Mouse (Mus musculus): ENCODE measurements around the gene Kcnh6. TPM values are rescaled to one million over a fixed set of nuclear protein-coding genes. Genes with fewer than 3 reads are reported as not detected.

Gene Kcnh6
- polyA plus RNA-seq, 1 experiment from 2014 or later = 0.80 TPM

DNA sequence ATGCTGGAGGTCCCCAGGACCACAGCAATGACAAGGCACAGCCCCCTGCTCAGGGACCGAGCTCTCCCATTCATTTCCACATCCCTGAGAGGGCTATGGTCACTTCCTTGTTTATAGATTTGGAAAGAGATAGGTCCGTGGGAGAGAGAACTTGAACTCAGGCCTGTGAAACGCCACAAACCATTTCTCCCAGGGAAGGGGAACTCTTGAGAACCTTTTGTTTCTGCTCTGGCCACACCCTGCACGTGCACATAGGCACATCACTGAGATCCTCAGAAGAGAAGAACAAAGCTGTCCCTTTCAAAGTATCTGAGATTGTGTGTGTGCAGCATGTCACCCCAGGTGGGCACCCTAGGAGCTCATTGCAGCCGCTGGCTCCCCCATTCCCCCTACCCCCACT is 29.3 kb upstream of the Kcnh6 start:
- Histone ChIP-seq H3K9ac (no peak overlapping the region), H3K36me3 (no peaks in the 10 kb centered on the region), H3K27ac (no peak overlapping the region), H3K4me3 (replicated peaks) (no peak overlapping the region), H3K9me3 (no peaks in the 10 kb centered on the region), H3K4me2 (no peak overlapping the region), H3K27me3 (replicated peaks) (no peaks in the 10 kb centered on the region), H3K4me1 (no peaks in the 10 kb centered on the region)
- no peak for ATAC-seq (ENCODE audit: insufficient read depth, low FRiP score, low read depth)
- 59% methylated on average over 5 of the region's 5 CpGs for WGBS

DNA sequence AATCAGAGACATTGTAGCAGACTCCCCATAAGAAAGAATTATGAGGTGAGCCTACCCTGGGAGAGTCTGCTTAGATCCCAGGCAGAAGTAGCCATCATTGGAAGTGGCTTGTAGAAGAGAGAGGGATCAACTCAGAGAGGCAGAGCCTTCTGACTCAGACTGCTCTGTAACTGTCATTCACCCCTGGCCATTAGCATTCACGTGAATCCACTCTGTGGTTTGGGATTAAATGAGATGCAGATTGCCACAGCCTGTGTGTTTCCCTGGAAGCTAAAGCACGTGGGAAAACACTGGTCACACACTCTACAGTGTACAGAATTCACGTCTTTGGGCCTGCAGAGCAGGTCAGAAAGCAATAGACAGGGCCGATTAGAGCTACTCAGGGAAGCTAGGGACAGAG is 23.5 kb upstream of the Kcnh6 start:
- no peak overlapping the region for H3K9ac ChIP-seq
- WGBS = 75% methylated on average over 4 of the region's 4 CpGs
- no peak overlapping the region for H3K27ac ChIP-seq
- no peaks in the 10 kb centered on the region for H3K27me3 ChIP-seq (replicated peaks)
- H3K36me3 ChIP-seq = no peaks in the 10 kb centered on the region
- ATAC-seq (ENCODE audit: insufficient read depth, low FRiP score, low read depth) = no peak
- no peaks in the 10 kb centered on the region for H3K4me1 ChIP-seq
- no peak overlapping the region for H3K4me2 ChIP-seq
- H3K9me3 ChIP-seq = no peaks in the 10 kb centered on the region
- no peak overlapping the region for H3K4me3 ChIP-seq (replicated peaks)

DNA sequence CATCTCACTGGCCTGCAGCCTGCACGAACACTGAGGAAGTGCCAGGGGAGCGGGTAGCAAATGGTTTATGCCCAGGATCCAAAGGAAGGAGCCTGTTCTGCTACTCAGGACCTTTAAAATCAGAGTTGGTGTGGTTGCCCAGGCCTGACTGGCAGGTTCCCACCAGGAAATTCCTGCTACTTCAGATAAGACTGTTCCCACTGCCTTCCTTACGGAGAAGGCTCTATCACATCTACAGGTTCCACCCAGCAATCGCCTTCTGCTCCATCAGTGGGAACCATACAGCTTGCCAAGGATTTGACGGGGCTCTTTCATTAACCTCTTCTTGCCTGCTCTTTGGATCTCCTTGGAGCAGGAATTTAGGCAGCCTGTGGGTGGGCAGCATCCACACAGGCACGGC is 20.5 kb upstream of the Kcnh6 start:
- no peak overlapping the region for H3K4me3 ChIP-seq (replicated peaks)
- no peak overlapping the region for H3K9ac ChIP-seq
- H3K27ac ChIP-seq = no peak overlapping the region
- H3K9me3 ChIP-seq = no peaks in the 10 kb centered on the region
- ATAC-seq (ENCODE audit: insufficient read depth, low FRiP score, low read depth) = no peak
- no peaks in the 10 kb centered on the region for H3K27me3 ChIP-seq (replicated peaks)
- H3K36me3 ChIP-seq = no peaks in the 10 kb centered on the region
- H3K4me2 ChIP-seq = no peak overlapping the region
- WGBS = 61% methylated on average over 6 of the region's 6 CpGs
- no peaks in the 10 kb centered on the region for H3K4me1 ChIP-seq

DNA sequence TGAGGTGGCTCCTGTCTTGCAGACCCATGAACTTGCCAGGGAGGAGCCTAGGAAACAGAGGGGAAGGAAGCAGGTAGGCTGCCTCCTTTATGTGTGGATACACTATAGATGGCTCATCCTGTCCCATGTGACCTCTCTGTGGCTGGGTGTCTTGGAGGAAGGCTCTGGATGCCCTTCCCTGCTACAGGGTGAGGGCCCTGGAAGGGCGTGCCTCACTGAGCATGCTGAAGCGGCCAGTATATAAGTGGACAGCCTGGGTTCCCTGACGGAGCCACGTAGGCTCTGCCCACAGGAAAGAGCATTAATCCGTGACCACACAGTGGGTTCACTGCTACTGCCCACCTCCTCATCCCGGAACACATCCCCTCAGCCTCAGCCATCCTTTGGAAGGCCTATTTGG is 18.5 kb upstream of the Kcnh6 start:
- no peak for ATAC-seq (ENCODE audit: insufficient read depth, low FRiP score, low read depth)
- H3K9me3 ChIP-seq = no peaks in the 10 kb centered on the region
- no peak overlapping the region for H3K27ac ChIP-seq
- 77% methylated on average over 6 of the region's 6 CpGs for WGBS
- no peaks in the 10 kb centered on the region for H3K4me1 ChIP-seq
- H3K4me3 ChIP-seq (replicated peaks) = no peak overlapping the region
- no peaks in the 10 kb centered on the region for H3K36me3 ChIP-seq
- H3K9ac ChIP-seq = no peak overlapping the region
- H3K27me3 ChIP-seq (replicated peaks) = no peaks in the 10 kb centered on the region
- H3K4me2 ChIP-seq = no peak overlapping the region

DNA sequence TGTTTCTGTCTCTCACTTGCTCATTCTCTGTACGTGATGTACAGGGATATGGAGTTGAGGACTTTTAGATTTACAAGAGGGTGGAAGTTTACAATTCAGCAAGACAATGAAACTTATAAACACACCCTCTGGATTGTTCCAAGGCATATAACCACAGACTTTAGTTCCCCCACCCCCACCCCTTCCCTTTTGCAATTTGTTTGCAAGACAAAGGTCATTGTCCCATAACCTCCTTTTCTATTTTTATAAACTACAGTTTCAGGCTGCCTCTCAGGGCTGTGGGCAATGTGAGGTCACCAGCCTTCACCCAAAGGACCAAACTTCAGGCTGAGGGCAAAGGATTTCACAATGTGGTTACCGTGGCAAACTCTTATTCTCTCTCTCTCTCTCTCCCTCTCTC is 17.7 kb upstream of the Kcnh6 start:
- WGBS = 59% methylated on average over 2 of the region's 2 CpGs
- Histone ChIP-seq H3K9ac (no peak overlapping the region), H3K4me1 (no peaks in the 10 kb centered on the region), H3K9me3 (no peaks in the 10 kb centered on the region), H3K27ac (no peak overlapping the region), H3K4me3 (replicated peaks) (no peak overlapping the region), H3K27me3 (replicated peaks) (no peaks in the 10 kb centered on the region), H3K4me2 (no peak overlapping the region), H3K36me3 (no peaks in the 10 kb centered on the region)
- ATAC-seq (ENCODE audit: insufficient read depth, low FRiP score, low read depth) = no peak

DNA sequence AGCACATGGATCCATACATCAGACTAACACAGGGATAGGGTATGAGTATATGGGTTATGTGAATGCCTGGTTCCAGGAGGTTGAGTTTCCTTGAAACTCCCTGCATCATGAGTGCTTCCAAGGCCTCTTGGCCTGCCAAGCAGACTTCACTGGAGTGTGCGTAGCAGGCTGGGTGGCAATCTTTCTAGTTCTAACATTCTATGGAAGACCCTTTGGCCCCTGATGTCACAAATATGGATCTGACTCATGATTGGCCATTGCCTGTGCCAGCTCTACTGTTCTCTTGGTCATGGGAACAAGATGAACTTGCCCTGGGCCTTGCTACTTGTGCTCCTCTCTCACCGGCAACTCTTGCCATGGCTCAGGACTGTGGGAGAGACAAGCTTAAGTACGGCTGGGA is 13.5 kb upstream of the Kcnh6 start, which contains the start of gene Ace3:
Gene Ace3 (plus strand): TSS at position 301 of the 400 bp plus-strand sequence.
- Histone ChIP-seq H3K4me3 (replicated peaks) (no peak within 1 kb of the TSS), H3K4me2 (no peak within 1 kb of the TSS), H3K9ac (no peak within 1 kb of the TSS), H3K9me3 (no peaks in the 10 kb centered on the region), H3K4me1 (no peaks in the 10 kb centered on the region), H3K36me3 (no peaks in the 10 kb centered on the region), H3K27ac (no peak within 1 kb of the TSS), H3K27me3 (replicated peaks) (no peaks in the 10 kb centered on the region)
- ATAC-seq (ENCODE audit: insufficient read depth, low FRiP score, low read depth) = no peak
- WGBS = 86% methylated on average over 3 of the region's 3 CpGs

DNA sequence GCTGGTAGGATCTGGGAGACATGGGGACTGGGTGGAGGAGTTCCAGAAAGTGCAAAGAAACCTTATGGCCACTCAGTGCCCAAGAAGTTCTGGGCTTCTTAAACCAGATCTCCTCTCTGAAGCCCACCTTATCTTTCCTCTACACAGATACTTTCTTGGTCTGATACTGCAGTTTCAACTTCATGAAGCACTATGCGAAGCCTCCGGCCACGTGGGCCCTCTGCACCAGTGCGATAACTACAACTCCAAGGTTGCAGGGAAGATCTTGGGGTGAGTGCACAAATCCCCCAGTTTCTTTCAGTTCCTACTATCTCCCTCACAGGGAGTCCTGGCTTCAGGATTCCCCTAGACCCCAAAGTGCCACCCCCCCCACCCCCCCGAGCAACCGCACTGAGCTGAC is 7.9 kb upstream of the Kcnh6 start:
- Histone ChIP-seq H3K9me3 (no peaks in the 10 kb centered on the region), H3K4me2 (no peak overlapping the region), H3K4me1 (no peaks in the 10 kb centered on the region), H3K9ac (no peak overlapping the region), H3K4me3 (replicated peaks) (no peak overlapping the region), H3K27ac (no peak overlapping the region), H3K36me3 (no peaks in the 10 kb centered on the region), H3K27me3 (replicated peaks) (no peaks in the 10 kb centered on the region)
- ATAC-seq (ENCODE audit: insufficient read depth, low FRiP score, low read depth) = no peak
- 92% methylated on average over 6 of the region's 6 CpGs for WGBS

DNA sequence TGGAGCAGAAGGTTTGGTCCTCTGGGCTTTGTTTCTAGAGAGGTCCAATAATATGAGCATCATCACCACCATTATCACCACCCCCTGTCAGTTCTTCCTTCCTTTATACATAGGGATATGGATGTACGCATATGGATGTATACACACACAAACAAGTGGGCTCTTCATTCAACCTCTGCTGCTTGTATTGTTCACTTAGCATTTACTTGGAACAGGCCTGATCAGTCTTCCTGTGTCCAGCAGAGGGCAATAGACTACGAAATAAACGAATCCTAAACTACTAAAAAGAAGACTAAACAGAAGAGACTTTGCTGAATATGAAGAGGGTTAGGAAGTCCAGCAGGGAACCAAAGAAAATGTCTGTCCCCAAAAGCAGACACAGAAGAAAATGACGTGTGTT is 6.2 kb upstream of the Kcnh6 start:
- H3K36me3 ChIP-seq = no peaks in the 10 kb centered on the region
- H3K9me3 ChIP-seq = no peaks in the 10 kb centered on the region
- no peak overlapping the region for H3K4me2 ChIP-seq
- 46% methylated on average over 4 of the region's 4 CpGs for WGBS
- no peak overlapping the region for H3K9ac ChIP-seq
- no peak for ATAC-seq (ENCODE audit: insufficient read depth, low FRiP score, low read depth)
- no peak overlapping the region for H3K4me3 ChIP-seq (replicated peaks)
- no peak overlapping the region for H3K27ac ChIP-seq
- H3K27me3 ChIP-seq (replicated peaks) = no peaks in the 10 kb centered on the region
- H3K4me1 ChIP-seq = no peaks in the 10 kb centered on the region

DNA sequence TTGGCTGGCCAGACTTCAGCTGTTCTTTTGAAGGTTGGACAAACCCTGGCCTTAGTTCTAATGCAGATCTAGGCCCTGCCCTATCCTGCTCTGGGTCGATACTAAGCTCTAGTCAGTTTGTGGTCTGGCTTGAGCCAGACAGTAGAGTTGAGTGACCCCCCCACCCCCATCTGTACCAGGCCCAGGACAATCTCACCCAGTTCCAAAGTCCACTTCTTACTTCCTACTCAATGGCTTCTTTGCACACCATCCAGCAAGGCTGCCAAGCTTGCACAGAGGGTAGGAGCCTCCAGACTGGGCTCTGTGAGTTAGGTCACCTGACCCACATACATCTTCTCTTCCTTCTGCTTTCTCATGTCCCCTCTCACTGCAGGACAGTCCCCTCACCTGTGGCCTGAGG is 3.3 kb upstream of the Kcnh6 start:
- no peak overlapping the region for H3K27ac ChIP-seq
- no peak for ATAC-seq (ENCODE audit: insufficient read depth, low FRiP score, low read depth)
- H3K4me2 ChIP-seq = no peak overlapping the region
- H3K27me3 ChIP-seq (replicated peaks) = peaks cover 3% of the 10 kb centered on the region; the same call in 1 of the 2 replicates
- no peaks in the 10 kb centered on the region for H3K36me3 ChIP-seq
- H3K9ac ChIP-seq = no peak overlapping the region
- H3K4me1 ChIP-seq = no peaks in the 10 kb centered on the region; the same call in 1 of the 2 replicates
- H3K4me3 ChIP-seq (replicated peaks) = no peak overlapping the region
- WGBS = 63% methylated on average over 1 of the region's 1 CpGs
- H3K9me3 ChIP-seq = no peaks in the 10 kb centered on the region

DNA sequence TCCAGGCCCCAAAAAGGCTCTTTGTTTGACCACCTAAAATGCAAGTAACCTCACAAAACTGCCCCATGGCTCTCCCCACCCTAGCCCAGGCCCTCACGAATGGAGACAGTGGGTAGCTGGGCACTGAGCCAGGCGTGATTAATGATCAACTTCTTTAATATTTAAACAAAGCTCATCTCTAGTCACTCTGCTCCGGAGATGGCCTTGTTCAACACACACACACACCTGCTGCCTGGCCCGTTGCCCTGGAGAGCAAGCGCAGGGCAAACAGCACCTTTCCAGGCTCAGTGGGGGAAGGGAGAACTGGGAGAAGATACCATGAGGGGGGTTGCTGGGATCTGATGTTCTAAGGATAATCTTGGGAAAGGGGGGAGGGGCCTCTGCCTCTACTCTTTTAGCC is 2.0 kb upstream of the Kcnh6 start:
- Histone ChIP-seq H3K27ac (no peak overlapping the region), H3K9ac (no peak overlapping the region), H3K9me3 (no peaks in the 10 kb centered on the region), H3K36me3 (no peaks in the 10 kb centered on the region), H3K27me3 (replicated peaks) (peaks cover 8% of the 10 kb centered on the region; the same call in 1 of the 2 replicates), H3K4me3 (replicated peaks) (no peak overlapping the region), H3K4me1 (no peaks in the 10 kb centered on the region; the same call in 1 of the 2 replicates), H3K4me2 (no peak overlapping the region)
- 15% methylated on average over 5 of the region's 5 CpGs for WGBS
- ATAC-seq (ENCODE audit: insufficient read depth, low FRiP score, low read depth) = no peak

DNA sequence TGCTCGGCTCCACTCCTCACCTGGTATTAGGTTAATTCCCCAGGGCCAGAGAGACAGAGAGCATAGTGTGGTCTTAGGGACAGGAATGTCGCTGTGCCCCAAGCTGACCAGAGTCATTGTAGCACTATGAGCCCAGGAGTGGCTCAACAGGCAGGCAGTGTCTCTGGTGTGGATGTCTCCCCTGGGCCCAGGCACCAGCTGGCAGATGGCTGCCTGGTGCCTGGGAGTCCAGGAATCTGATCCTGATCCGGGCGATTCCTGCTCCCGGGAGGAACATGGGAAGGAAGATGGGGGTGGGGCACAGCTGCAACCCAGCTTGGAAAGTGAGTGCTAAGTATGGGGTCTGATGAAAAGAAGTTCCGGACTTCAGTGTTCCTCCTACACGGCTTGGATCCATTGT is 4.8 kb downstream of the Kcnh6 start:
- WGBS = 51% methylated on average over 7 of the region's 7 CpGs
- H3K4me1 ChIP-seq = peaks cover 7% of the 10 kb centered on the region; the same call in 1 of the 2 replicates
- H3K9me3 ChIP-seq = no peaks in the 10 kb centered on the region
- no peak overlapping the region for H3K4me3 ChIP-seq (replicated peaks)
- no peaks in the 10 kb centered on the region for H3K36me3 ChIP-seq
- H3K27me3 ChIP-seq (replicated peaks) = peaks cover 8% of the 10 kb centered on the region; the same call in 1 of the 2 replicates
- ATAC-seq (ENCODE audit: insufficient read depth, low FRiP score, low read depth) = no peak
- no peak overlapping the region for H3K9ac ChIP-seq
- H3K27ac ChIP-seq = no peak overlapping the region
- no peak overlapping the region for H3K4me2 ChIP-seq

DNA sequence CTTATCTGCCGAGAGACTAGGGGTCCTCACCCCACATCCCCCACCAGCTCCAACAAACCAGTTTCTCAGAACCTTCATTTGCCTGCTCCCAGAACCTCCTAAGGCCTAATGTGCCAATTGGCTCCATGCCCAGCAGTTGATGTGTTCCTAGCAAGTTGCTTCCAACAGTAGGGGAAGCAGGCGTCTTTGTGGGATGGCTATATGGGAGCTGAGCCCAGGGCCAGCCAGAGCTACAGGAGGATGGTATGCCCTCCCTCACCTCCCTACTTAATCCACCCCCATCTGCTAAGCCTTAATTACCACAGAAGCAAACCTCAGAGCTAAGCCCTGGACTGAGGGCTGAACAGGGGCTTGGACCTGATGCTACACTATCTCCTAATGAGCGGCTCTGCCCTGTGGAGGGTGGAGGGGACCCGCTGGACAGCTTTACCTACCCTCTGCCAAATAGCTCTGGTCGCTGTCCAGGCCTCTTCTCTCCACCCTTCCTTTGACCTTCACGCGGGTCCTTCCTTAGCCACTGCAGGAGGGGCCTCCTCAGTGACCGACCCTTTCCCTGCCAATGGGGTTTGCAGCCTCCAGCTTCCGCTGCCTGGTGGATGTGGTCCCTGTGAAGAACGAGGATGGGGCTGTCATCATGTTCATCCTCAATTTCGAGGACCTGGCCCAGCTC is 5.8 kb downstream of the Kcnh6 start:
- Histone ChIP-seq H3K4me1 (peaks cover 7% of the 10 kb centered on the region; the same call in 1 of the 2 replicates), H3K4me2 (no peak overlapping the region), H3K4me3 (replicated peaks) (no peak overlapping the region), H3K27me3 (replicated peaks) (peaks cover 8% of the 10 kb centered on the region; the same call in 1 of the 2 replicates), H3K27ac (no peak overlapping the region), H3K9ac (no peak overlapping the region), H3K9me3 (no peaks in the 10 kb centered on the region), H3K36me3 (no peaks in the 10 kb centered on the region)
- WGBS = 63% methylated on average over 11 of the region's 11 CpGs
- ATAC-seq (ENCODE audit: insufficient read depth, low FRiP score, low read depth) = no peak

DNA sequence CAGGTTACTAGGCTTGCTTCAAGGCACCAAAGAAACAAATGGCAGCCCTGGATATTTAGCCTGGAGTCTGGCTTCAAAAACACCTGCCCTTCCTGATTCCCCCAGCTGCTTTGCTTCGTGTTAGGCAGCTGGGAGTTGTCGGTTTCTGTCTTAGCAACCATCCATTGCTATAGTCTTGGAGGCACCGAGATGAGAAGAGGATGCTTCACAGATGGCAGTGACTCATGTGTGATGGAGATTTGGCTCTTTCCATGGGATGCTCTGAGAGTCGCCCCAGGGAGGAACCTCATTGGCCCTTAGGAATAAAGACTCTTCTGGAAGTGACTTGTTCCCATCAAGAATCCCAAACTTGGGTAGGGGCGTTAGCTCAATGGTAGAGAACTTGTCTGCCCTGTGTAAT is 8.5 kb downstream of the Kcnh6 start:
- Histone ChIP-seq H3K4me1 (peaks cover 16% of the 10 kb centered on the region), H3K27ac (no peak overlapping the region), H3K4me2 (no peak overlapping the region), H3K9me3 (no peaks in the 10 kb centered on the region), H3K4me3 (replicated peaks) (no peak overlapping the region), H3K27me3 (replicated peaks) (peaks cover 10% of the 10 kb centered on the region), H3K36me3 (no peaks in the 10 kb centered on the region), H3K9ac (no peak overlapping the region)
- no peak for ATAC-seq (ENCODE audit: insufficient read depth, low FRiP score, low read depth)
- WGBS = 64% methylated on average over 5 of the region's 5 CpGs

Data from stomach, embryonic 15.5 days (tissue).